Mouse (Mus musculus) forebrain, embryonic 15.5 days (tissue): ENCODE results near the gene Vamp5. TPM values are rescaled to one million over a fixed set of nuclear protein-coding genes. Genes with fewer than 3 reads are reported as not detected.

ENCODE experiments used
- ATAC-seq: fragments of 200-750 bp; cut with Nextera tagmentation; replicated peaks from 2 replicates; pipeline ENCODE4 v1.8.0; 2017; ENCODE audit warnings: mild to moderate bottlenecking, moderate TSS enrichment, moderate library complexity
- H3K27ac ChIP-seq: fragments of 300-500 bp; sonication (generic); replicated peaks from 2 replicates; pipeline ENCODE4 v1.5.1; 2015; ENCODE audit warnings: mild to moderate bottlenecking, inconsistent platforms
- H3K27me3 ChIP-seq: fragments of 300-500 bp; sonication (generic); 2 replicates; pipeline ENCODE4 v1.6.1; 2015; ENCODE audit warnings: inconsistent platforms
- H3K36me3 ChIP-seq: fragments of 300-500 bp; sonication (generic); 2 replicates; pipeline ENCODE4 v1.6.1; 2015; ENCODE audit warnings: mild to moderate bottlenecking, inconsistent platforms
- H3K4me1 ChIP-seq: fragments of 300-500 bp; sonication (generic); 2 replicates; pipeline ENCODE4 v1.6.1; 2015; ENCODE audit warnings: inconsistent platforms
- H3K4me2 ChIP-seq: fragments of 300-500 bp; sonication (generic); replicated peaks from 2 replicates; pipeline ENCODE4 v1.6.1; 2015; ENCODE audit warnings: mild to moderate bottlenecking, inconsistent platforms
- H3K4me3 ChIP-seq: fragments of 300-500 bp; sonication (generic); 2 replicates; pipeline ENCODE4 v1.5.1; 2015; ENCODE audit warnings: mild to moderate bottlenecking, inconsistent platforms
- H3K9ac ChIP-seq: fragments of 300-500 bp; sonication (generic); replicated peaks from 2 replicates; pipeline ENCODE4 v1.6.1; 2015; ENCODE audit warnings: mild to moderate bottlenecking, inconsistent platforms
- H3K9me3 ChIP-seq: fragments of 300-500 bp; sonication (generic); 2 replicates; pipeline ENCODE4 v1.6.1; 2016; ENCODE audit warnings: inconsistent platforms
- WGBS: fragments of 180-500 bp; shearing (Covaris S2); methylation state at CpG from one replicate; pipeline ENCODE4 v1.1.7; 2015; ENCODE audit warnings: mixed read lengths; 5-methylcytosine and 5-hydroxymethylcytosine counted together
- polyA plus RNA-seq: library from polyadenylated mRNA; unstranded; fragments of >200 nt; fragmentation: Nextera tagmentation; extraction: Ambion mirVana; gene quantifications from 2 replicates; pipeline ENCODE4 v1.2.1, GENCODE M21; 2015

Gene Vamp5
- polyA plus RNA-seq, 1 experiment from 2014 or later = 9.4 TPM

DNA sequence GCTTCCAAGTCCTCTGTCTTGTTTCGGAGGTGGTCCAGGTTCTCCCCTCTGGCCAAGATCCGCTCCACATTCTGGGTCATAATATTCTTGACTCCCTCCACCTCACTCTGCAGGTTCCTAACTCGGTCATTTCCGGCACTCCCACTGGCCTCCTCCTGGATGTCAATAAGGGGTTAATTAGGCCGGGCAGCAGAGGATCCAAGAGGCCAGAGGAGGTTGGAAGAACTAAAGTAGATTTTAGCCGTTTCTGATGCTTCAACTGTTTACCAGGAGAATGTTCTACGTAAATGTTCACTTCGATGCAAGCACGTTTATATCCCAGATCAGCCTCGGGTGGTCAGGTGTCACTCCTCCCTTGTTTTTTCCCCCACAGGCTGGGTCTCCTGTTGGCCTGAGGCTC is 8.0 kb upstream of the Vamp5 start:
- Histone ChIP-seq H3K4me1 (peaks cover 13% of the 10 kb centered on the region), H3K4me3 (no peak overlapping the region), H3K27me3 (no peaks in the 10 kb centered on the region), H3K27ac (no peak overlapping the region), H3K9me3 (no peaks in the 10 kb centered on the region), H3K36me3 (no peaks in the 10 kb centered on the region), H3K9ac (no peak overlapping the region), H3K4me2 (no peak overlapping the region)
- ATAC-seq = no peak
- 76% methylated on average over 10 of the region's 10 CpGs for WGBS

DNA sequence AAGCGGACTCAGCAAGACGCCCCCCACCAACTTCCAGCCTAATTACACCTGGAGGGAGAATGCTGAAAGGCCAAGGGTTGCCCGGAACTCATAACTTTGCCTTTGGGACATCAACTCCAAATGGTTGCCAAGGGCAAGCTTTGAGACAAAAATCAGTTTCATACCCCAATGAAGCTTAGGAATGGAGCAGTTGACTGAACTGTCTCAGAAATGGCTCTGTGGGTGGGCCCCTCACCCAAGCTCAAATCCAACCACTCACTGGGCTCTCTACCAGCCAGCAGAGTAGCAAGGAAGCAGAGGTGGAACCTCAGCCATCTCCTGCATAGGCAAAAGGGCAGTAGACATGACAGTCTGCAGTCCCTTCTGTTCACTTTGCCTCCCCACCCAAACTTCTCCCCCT is 7.5 kb upstream of the Vamp5 start:
- Histone ChIP-seq H3K4me2 (no peak overlapping the region), H3K27me3 (no peaks in the 10 kb centered on the region), H3K27ac (no peak overlapping the region), H3K36me3 (no peaks in the 10 kb centered on the region), H3K4me3 (no peak overlapping the region), H3K9ac (no peak overlapping the region), H3K4me1 (peaks cover 13% of the 10 kb centered on the region), H3K9me3 (no peaks in the 10 kb centered on the region)
- 75% methylated on average over 3 of the region's 3 CpGs for WGBS
- no peak for ATAC-seq

DNA sequence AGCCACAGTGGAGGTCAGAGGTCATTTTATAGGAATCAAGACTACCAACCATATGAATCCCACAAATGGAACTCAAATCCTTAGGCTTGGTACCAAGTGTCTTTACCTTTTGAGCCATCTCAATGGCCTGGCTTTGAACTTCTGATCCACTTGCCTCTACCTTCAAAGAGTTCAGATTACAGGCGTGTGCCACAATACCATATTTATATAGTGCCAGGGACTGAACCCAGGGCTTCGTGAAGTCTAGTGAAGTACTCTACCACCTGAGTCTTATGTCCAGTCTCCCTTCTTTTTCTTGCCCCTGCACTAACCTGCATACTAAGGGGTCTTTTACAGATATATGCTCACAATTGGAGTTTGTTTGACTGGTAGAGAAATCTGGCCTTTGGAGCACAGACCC is 6.3 kb upstream of the Vamp5 start:
- 93% methylated on average over 2 of the region's 2 CpGs for WGBS
- Histone ChIP-seq H3K9me3 (no peaks in the 10 kb centered on the region), H3K9ac (no peak overlapping the region), H3K27ac (no peak overlapping the region), H3K4me3 (no peak overlapping the region), H3K4me2 (no peak overlapping the region), H3K27me3 (no peaks in the 10 kb centered on the region), H3K36me3 (no peaks in the 10 kb centered on the region), H3K4me1 (peaks cover 13% of the 10 kb centered on the region)
- no peak for ATAC-seq

DNA sequence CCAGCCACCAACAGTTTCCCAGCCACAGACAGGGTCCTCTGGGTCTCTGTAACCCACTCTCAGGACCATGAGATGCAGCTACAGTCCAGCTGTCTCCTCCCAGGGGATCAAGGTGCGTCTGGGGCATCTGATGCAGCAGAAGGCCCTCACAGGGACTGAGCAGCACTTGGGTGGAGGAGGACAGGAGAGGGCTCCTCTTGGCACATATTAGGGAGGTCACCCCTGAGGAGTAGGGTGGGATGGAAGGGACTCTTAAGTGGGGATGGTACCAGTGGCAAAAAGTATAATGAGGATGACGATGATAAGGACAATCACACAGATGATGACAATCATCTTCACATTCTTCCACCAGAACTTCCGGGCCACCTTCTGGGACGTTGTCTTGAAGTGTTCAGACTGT is 5.0 kb upstream of the Vamp5 start:
- no peak overlapping the region for H3K9ac ChIP-seq
- H3K4me1 ChIP-seq = peaks cover 12% of the 10 kb centered on the region
- H3K27ac ChIP-seq = no peak overlapping the region
- H3K4me2 ChIP-seq = no peak overlapping the region
- no peaks in the 10 kb centered on the region for H3K9me3 ChIP-seq
- H3K36me3 ChIP-seq = no peaks in the 10 kb centered on the region
- no peak for ATAC-seq
- peaks cover 10% of the 10 kb centered on the region; the same call in 1 of the 2 replicates for H3K27me3 ChIP-seq
- H3K4me3 ChIP-seq = no peak overlapping the region
- WGBS = 89% methylated on average over 4 of the region's 4 CpGs

DNA sequence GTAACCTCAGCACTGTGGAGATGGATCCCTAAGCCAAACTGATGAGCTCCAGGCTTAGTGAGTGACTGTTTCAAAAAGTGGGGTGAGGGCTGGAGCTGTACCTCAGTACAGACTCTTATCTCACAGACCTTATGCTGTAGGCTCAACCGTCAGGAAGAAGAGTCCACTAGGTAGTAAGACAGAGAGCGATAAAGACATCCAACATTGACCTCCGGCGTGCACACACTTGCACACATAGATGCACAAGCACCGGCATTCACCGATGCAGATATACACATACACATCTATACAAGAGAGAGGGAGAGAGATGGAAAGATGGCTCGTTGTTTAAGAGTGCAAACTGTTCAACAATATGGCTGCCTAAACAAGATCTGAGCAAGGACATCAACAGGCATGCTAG is 3.7 kb upstream of the Vamp5 start:
- H3K4me2 ChIP-seq = no peak overlapping the region
- no peak overlapping the region for H3K4me3 ChIP-seq
- peaks cover 22% of the 10 kb centered on the region; the same call in 1 of the 2 replicates for H3K27me3 ChIP-seq
- no peak for ATAC-seq
- peaks cover 7% of the 10 kb centered on the region for H3K4me1 ChIP-seq
- H3K27ac ChIP-seq = no peak overlapping the region
- 95% methylated on average over 7 of the region's 7 CpGs for WGBS
- H3K9me3 ChIP-seq = no peaks in the 10 kb centered on the region
- no peaks in the 10 kb centered on the region for H3K36me3 ChIP-seq
- no peak overlapping the region for H3K9ac ChIP-seq

DNA sequence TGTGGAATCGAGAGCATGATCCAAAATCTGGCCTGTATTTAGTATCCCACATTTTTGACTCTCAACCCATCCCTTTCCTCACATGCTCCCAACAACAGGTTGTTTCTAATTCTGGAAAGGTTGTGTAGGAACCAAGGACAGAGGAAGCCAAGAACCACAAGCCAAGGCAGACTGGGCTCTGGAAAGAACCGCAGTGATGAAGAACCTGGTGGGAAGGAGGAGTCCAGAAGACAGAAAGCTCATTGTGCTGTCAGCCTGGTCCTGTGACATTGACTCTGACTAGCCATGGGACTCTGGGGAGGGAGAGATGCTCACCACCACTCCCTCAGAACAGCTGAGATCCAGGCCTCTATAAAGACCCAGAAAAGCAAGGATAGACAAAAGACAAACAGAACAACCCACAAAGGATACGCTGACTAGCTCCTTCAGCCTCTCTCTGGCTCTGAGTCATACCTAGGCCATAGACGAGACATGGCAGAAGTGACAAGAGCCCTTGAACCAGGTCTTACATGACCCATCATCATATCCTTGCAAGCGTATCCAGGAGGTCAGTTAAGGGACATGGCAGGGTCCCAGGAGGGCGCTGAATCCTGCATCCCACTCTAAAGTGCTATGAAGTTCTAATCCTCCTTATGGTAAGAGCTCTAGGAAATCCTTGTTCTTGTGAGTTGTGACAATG is 3.0 kb upstream of the Vamp5 start:
- WGBS = 83% methylated on average over 6 of the region's 6 CpGs
- H3K4me1 ChIP-seq = peaks cover 7% of the 10 kb centered on the region
- H3K4me2 ChIP-seq = no peak overlapping the region
- peaks cover 22% of the 10 kb centered on the region; the same call in 1 of the 2 replicates for H3K27me3 ChIP-seq
- no peaks in the 10 kb centered on the region for H3K9me3 ChIP-seq
- no peaks in the 10 kb centered on the region for H3K36me3 ChIP-seq
- H3K4me3 ChIP-seq = no peak overlapping the region
- no peak overlapping the region for H3K27ac ChIP-seq
- ATAC-seq = no peak
- H3K9ac ChIP-seq = no peak overlapping the region

DNA sequence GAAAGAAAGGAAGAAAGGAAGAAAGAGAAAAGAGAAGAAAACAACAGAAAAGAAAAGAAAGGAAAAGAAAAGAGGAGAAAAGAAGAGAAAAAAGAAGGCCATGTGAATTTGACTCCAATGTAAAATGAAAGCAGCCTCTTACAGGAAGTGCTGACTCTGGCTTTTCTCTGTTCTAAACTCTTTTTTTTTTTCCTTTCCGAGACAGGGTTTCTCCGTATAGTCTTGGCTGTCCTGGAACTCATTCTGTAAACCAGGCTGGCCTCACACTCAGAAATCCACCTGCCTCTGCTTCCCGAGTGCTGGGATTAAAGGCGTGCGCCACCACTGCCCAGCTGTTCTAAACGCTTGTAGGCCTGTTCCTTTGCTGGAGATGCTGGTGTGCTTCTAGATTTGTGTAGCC is 2.2 kb upstream of the Vamp5 start:
- Histone ChIP-seq H3K9ac (no peak overlapping the region), H3K4me1 (peaks cover 7% of the 10 kb centered on the region), H3K4me3 (no peak overlapping the region), H3K27ac (no peak overlapping the region), H3K9me3 (no peaks in the 10 kb centered on the region), H3K36me3 (no peaks in the 10 kb centered on the region), H3K27me3 (peaks cover 22% of the 10 kb centered on the region; the same call in 1 of the 2 replicates), H3K4me2 (no peak overlapping the region)
- 84% methylated on average over 6 of the region's 6 CpGs for WGBS
- ATAC-seq = no peak

DNA sequence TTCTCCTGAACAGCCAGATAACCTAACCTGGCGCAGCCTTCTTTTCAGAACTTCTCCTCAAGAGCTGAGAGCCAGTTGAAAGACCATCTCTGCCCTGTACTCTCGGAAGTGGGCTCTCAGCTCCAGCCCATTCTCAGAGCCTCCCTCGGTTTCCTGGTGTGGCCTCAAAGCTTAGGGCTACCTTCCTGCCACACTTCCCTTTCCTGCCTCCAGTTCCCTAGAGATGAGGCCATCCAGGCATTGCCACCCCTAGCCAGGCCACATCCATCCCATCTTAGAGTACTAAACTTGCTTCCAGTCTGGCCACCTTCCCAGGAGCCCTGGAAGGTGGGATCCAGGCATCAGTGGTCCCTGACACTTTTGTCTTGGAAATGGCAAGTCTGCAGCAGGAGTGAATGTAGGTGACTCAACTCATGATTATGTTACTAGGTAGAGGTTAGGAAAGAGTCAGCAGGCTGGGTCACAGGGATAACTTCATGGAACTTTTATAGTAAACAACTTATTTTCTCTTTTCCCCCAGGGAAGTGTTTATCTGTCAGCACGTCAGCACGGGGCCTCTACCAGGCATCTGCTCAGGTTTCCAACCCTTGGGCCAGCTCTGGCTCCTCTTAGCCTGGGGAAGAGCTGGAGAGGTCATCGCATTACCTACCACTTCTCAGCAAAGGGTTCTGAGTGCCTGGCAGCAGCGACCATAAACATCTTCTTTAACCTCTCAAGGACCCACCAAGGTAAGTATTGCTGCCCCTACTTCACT is 714 bp downstream of the Vamp5 start:
- 42% methylated on average over 7 of the region's 7 CpGs for WGBS
- H3K27ac ChIP-seq = no peak overlapping the region
- H3K36me3 ChIP-seq = no peaks in the 10 kb centered on the region
- H3K9ac ChIP-seq = no peak overlapping the region
- no peak for ATAC-seq
- H3K27me3 ChIP-seq = peaks cover 22% of the 10 kb centered on the region; the same call in 1 of the 2 replicates
- H3K4me2 ChIP-seq = peak overlapping the region; percentile 60
- peak overlapping the region; percentile 40; the same call in 1 of the 2 replicates for H3K4me3 ChIP-seq
- peaks cover 7% of the 10 kb centered on the region for H3K4me1 ChIP-seq
- no peaks in the 10 kb centered on the region for H3K9me3 ChIP-seq

DNA sequence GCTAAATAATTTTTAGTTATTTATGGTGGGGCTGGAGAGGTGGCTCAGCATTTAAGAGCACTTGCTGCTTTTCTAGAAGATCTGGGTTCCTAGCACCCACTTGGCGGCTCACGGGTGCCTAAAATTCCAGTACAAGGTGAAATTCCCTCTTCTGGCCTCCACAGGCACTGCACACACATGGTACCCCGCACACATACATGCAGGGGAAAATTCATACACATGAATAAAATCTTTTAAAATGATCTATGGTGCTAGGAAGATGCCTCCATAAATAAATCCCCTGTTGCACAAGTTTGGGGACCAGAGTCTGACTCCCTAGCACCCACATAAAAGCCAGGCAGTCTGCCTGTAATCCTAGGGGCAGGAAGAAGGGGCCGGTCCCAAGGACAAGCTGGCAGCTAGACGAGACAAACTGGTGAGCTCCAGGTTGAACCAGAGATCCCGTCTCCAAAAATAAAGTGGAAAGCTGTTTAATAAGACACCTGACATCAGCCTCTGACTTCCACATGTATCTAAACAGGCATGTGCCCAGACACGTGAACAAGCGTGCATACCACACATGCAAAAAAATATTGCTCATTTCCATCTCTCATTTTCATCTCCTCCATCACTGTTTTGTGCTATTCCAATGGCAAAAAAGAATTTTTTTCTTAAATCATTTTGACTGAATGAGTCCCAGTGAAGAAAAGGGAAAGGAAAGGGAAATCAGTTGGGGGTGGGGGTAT is 1.6 kb downstream of the Vamp5 start:
- no peak overlapping the region for H3K4me3 ChIP-seq
- H3K9ac ChIP-seq = no peak overlapping the region
- H3K27me3 ChIP-seq = peaks cover 22% of the 10 kb centered on the region; the same call in 1 of the 2 replicates
- ATAC-seq = no peak
- no peaks in the 10 kb centered on the region for H3K36me3 ChIP-seq
- no peak overlapping the region for H3K4me2 ChIP-seq
- no peaks in the 10 kb centered on the region for H3K9me3 ChIP-seq
- 87% methylated on average over 8 of the region's 8 CpGs for WGBS
- H3K27ac ChIP-seq = no peak overlapping the region
- H3K4me1 ChIP-seq = peaks cover 7% of the 10 kb centered on the region

DNA sequence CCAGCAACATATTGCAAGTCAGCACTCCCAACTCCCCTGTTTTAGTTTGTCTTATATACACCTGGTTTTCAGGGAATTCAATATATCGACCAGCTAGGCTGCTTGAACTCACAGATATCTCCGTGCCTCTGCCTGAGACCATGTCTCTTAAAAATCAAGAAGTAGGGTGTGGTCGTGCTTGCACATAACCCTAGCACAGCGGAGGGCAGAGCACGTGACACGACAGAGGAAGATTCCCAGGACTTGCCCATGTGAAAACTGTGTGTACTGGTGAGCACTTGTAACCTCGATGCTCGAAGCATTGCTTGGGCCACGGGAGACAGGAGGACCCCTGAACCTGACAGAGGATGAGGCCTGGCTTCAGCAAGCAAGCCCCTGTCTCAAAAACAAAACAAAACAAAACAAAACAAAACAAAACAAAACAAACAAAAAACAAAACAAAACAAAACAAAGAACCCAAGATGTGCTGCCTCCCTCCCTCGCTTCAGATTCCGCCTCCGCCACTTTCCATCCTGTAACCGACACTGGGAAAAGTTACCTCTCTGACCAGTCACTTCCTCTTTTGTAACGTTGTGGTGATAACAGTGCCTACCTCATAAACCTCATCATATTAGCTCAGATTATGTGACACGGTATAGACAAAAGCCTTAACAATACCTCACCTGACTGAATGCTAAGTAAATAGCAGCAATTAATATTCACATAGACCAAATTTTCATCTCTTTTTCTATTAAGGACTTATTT is 5.3 kb downstream of the Vamp5 start:
- Histone ChIP-seq H3K27ac (no peak overlapping the region), H3K9ac (no peak overlapping the region), H3K27me3 (peaks cover 9% of the 10 kb centered on the region; the same call in 1 of the 2 replicates), H3K4me3 (no peak overlapping the region), H3K4me1 (peaks cover 1% of the 10 kb centered on the region), H3K9me3 (no peaks in the 10 kb centered on the region), H3K4me2 (no peak overlapping the region), H3K36me3 (no peaks in the 10 kb centered on the region)
- 84% methylated on average over 15 of the region's 15 CpGs for WGBS
- ATAC-seq = no peak

DNA sequence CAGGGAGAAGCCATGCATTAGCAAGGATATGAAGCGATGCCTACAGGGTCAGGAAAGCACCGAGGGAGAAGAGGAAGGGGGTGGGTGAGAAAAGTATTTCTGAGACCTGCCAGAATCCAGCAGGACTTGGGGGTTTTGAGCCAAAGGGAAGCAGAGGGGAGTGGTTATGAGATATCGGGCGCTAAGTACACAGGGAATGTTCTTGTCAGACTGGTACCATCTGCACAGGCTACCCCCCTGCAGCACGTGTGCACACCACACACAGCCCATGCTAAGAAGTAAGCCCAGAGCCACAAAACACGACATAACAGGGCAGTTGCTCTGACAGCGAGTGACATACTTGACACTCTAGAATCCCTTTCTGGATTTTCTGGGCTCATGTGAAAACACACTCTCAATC is 6.1 kb downstream of the Vamp5 start:
- H3K9ac ChIP-seq = no peak overlapping the region
- H3K9me3 ChIP-seq = no peaks in the 10 kb centered on the region
- H3K4me2 ChIP-seq = no peak overlapping the region
- peaks cover 1% of the 10 kb centered on the region; the same call in 1 of the 2 replicates for H3K27me3 ChIP-seq
- 78% methylated on average over 7 of the region's 7 CpGs for WGBS
- no peak for ATAC-seq
- H3K27ac ChIP-seq = no peak overlapping the region
- H3K4me1 ChIP-seq = no peaks in the 10 kb centered on the region
- H3K4me3 ChIP-seq = no peak overlapping the region
- H3K36me3 ChIP-seq = no peaks in the 10 kb centered on the region
